Mouse (Mus musculus): ENCODE results near the gene Epas1.

The Epas1 gene

GRCm38 (mm10) chr17:86743351-86743941, 10.1 kb upstream of the Epas1 start:
- Histone ChIP-seq H3K36me3 (ENCODE audit: control insufficient read depth, insufficient read depth, low read length, poor library complexity, severe bottlenecking) (no peaks in the 10 kb centered on the region), H3K27me3 (ENCODE audit: control insufficient read depth, insufficient read depth, low read length, poor library complexity, severe bottlenecking) (no peaks in the 10 kb centered on the region)
- DNase-seq (ENCODE audit: low read depth, low spot score): no peak

DNA sequence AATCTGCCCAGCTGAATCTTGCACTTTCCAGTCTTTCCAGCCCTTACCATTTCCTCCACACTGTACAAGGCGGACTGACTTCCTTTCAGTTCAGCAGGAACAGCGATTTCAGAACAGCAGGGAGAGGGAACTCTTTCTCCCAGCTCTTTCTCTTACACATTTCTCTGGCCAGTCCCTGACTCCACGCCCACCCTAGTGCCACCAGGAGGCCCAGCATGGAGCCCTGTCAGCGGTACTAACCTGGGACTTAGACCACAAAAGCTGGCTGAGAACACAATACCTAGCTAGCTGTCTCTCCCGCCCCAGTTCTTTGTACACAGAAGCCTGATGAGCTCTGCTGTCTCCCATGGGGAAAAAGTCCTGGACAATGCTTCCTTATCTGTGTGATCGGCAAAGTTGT, 8.6 kb upstream of the Epas1 start:
- no peak for DNase-seq (ENCODE audit: low read depth, low spot score)
- no peaks in the 10 kb centered on the region for H3K27me3 ChIP-seq (ENCODE audit: control insufficient read depth, insufficient read depth, low read length, poor library complexity, severe bottlenecking)
- no peaks in the 10 kb centered on the region for H3K36me3 ChIP-seq (ENCODE audit: control insufficient read depth, insufficient read depth, low read length, poor library complexity, severe bottlenecking)

GRCm38 (mm10) chr17:86751373-86751871, 2.1 kb upstream of the Epas1 start:
- no peaks in the 10 kb centered on the region for H3K36me3 ChIP-seq (ENCODE audit: control insufficient read depth, insufficient read depth, low read length, poor library complexity, severe bottlenecking)
- no peaks in the 10 kb centered on the region; the same call in 1 of the 2 replicates for H3K27me3 ChIP-seq (ENCODE audit: control insufficient read depth, insufficient read depth, low read length, poor library complexity, severe bottlenecking)
- DNase-seq (ENCODE audit: low read depth, low spot score): no peak

DNA sequence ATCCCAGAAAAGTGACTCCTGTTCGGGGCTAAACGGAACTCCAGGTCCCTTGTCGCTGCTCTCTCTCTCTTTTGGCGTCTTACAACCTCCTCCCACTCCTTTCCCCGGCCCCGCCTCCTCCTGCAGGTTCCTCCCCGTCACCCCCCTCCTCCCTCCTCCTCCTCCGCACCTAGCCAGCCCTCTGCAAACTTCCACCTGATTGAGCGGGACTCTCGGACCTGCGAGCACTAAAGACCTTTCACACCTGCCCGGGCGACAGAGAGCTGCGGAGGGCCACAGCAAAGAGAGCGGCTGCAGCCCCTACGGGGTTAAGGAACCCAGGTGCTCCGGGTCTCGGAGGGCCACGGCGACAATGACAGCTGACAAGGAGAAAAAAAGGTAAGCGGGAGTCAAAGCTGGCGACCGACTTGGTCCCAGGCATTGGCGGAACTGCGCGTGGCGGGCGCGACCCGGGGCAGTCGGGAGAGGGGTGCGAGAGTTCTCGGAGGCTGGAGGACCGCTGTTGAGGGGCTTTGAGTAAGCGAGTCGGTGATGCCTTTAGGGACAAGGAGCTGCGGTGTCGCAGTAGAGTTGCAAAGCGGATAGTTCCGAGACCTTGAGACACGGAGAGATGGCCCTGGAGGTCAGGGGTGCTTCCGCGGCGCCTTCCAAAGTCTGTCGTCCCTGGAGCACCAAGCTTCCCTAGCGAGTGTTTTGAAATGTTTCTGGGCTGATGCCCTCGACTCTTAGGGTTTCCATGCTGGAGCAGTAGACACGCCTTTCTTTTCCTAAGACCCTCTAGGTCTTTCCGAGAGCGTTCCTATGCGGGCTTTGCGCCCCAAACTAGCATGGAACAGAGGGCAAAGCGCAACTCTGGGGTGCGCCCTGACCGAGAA, 668 bp downstream of the Epas1 start:
- H3K27me3 ChIP-seq (ENCODE audit: control insufficient read depth, insufficient read depth, low read length, poor library complexity, severe bottlenecking): no peaks in the 10 kb centered on the region; the same call in 1 of the 2 replicates
- peak; percentile 67 for DNase-seq (ENCODE audit: low read depth, low spot score)
- H3K36me3 ChIP-seq (ENCODE audit: control insufficient read depth, insufficient read depth, low read length, poor library complexity, severe bottlenecking): no peaks in the 10 kb centered on the region

DNA sequence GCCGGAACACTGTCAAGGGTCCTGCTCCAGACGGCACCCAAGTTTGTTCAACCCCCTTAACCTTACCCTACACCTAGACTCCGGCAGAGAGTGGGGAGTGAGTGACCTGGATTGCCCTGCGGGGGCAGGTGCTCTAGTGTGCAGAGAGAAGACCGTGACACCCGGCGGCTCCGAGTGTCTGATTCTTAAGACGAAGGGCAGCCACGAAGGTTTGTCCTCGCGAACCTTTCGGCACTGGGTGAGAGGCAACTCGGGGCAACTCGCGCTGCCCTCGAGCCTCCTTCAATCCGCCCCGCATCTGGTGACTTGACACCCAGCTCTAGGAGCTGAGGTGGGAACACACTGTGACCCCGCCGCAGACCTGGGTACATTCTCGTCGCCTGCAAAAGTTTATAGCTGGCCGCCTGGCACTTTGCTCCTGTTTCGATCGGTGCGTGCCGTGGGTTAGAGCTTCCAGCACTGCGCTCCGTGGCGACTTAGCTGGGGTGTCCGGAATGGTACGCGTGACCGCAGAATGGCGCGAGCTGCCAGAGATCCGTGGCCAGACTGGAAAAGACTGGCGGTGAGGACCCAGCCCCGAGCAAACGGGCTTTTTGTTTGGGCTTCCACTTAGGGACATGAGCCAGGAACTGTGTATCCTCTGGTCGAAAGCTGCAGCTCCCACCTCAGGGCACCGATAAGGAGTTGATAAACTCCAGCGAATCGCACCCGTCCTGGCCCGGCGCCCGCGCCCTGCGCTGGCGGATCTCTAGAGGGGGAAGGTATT, 1.5 kb downstream of the Epas1 start:
- no peaks in the 10 kb centered on the region for H3K36me3 ChIP-seq (ENCODE audit: control insufficient read depth, insufficient read depth, low read length, poor library complexity, severe bottlenecking)
- DNase-seq (ENCODE audit: low read depth, low spot score): peak; percentile 31
- H3K27me3 ChIP-seq (ENCODE audit: control insufficient read depth, insufficient read depth, low read length, poor library complexity, severe bottlenecking): no peaks in the 10 kb centered on the region; the same call in 1 of the 2 replicates

GRCm38 (mm10) chr17:86755581-86756195, 2.2 kb downstream of the Epas1 start:
- DNase-seq (ENCODE audit: low read depth, low spot score): no peak
- H3K36me3 ChIP-seq (ENCODE audit: control insufficient read depth, insufficient read depth, low read length, poor library complexity, severe bottlenecking): no peaks in the 10 kb centered on the region
- H3K27me3 ChIP-seq (ENCODE audit: control insufficient read depth, insufficient read depth, low read length, poor library complexity, severe bottlenecking): no peaks in the 10 kb centered on the region; the same call in 1 of the 2 replicates

- no peaks in the 10 kb centered on the region; the same call in 1 of the 2 replicates for H3K27me3 ChIP-seq (ENCODE audit: control insufficient read depth, insufficient read depth, low read length, poor library complexity, severe bottlenecking)
- DNase-seq (ENCODE audit: low read depth, low spot score): no peak
- no peaks in the 10 kb centered on the region for H3K36me3 ChIP-seq (ENCODE audit: control insufficient read depth, insufficient read depth, low read length, poor library complexity, severe bottlenecking)
Measured at GRCm38 (mm10) chr17:86757621-86758020, 4.1 kb downstream of the Epas1 start.

DNA sequence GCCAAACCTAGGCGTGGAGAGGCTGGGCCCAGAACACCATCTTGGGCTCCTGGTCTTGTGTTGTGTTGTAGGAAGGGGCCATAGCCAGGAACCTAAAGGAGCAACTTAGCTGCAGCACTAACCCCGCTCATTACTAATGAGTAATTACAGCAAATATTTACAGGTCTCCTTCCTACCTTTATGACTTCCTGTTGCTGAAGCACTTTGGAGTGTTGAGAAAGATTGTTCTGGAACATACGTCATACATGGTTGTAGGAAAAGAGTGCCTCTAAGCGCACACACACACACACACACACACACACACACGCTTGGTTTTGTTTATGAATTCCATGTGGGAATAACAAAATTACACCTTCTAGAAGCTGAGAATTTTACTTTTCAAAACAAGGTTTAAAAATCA, 8.4 kb downstream of the Epas1 start:
- no peak for DNase-seq (ENCODE audit: low read depth, low spot score)
- H3K27me3 ChIP-seq (ENCODE audit: control insufficient read depth, insufficient read depth, low read length, poor library complexity, severe bottlenecking): no peaks in the 10 kb centered on the region; the same call in 1 of the 2 replicates

DNA sequence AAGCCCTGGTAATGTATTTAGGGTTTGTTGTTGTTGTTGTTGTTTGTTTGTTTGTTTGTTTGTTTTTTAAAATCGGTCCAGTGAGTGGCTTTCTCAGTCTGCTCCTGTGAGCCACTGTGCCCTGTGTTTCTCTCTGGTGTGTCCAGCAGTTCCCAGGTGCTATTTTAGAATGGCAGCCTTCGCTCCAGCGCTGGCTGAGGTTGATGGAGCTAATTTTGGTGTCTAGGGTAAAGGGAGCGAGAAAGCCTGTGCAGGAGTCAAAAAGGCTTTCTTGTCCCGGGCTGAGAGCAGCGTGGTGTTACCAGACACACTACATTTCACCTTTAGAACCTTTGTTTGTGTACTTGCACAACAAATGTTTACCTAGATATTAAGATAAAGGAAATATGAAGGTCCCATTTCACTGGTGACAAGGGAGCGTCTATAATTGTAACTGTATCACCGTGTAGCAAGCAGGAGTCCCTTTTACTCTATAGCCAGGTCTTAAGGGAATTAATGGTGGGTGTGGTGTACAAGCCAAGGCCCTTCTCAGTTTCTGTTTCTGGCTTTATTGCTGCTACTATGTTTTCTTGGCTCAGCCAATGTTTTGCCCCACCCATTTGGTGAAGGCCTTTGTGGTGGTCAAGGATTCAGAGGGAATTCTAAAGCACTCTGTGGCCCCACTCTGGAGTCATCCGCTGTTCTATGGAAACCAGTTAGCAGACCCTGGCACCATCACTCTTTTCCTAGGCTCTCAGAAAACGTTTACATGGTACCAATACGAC, 9.2 kb downstream of the Epas1 start:
- DNase-seq (ENCODE audit: low read depth, low spot score): no peak
- Histone ChIP-seq H3K27me3 (ENCODE audit: control insufficient read depth, insufficient read depth, low read length, poor library complexity, severe bottlenecking) (no peaks in the 10 kb centered on the region; the same call in 1 of the 2 replicates), H3K36me3 (ENCODE audit: control insufficient read depth, insufficient read depth, low read length, poor library complexity, severe bottlenecking) (no peaks in the 10 kb centered on the region)

More for the DNA sequence above, 8.4 kb downstream of the Epas1 start:
- H3K36me3 ChIP-seq (ENCODE audit: control insufficient read depth, insufficient read depth, low read length, poor library complexity, severe bottlenecking): no peaks in the 10 kb centered on the region

DNA sequence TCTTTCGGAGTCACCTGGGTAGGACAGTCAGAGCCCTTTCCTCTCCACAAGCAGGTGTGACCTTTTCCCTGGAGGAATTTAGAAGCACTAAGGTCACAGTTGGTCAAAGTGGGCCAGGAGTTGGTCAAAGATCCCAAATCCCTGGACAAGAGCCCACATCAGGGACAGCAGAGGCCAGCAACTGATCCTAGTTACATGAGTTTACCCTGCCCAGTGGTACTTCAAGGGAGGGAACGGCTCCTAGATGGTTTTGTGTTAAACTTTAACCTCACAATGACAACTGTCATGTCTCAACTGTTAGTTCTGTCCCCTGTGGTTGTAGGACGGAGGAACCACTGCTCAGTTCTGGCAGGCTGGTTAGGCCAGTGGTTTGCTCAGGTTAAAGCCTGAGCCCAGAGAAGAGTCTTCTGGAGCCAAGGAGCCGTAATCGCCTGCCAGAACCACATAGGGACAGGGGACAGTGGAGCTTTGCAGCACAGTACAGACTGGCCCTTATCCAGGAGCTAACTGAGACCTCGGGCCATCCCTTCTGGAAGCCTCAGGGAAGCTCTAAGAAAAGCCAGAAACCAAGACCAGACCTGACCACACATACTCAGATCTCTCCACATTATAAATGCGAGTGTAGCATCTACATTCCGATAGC, 12.4 kb downstream of the Epas1 start:
- H3K27me3 ChIP-seq (ENCODE audit: control insufficient read depth, insufficient read depth, low read length, poor library complexity, severe bottlenecking): no peaks in the 10 kb centered on the region
- DNase-seq (ENCODE audit: low read depth, low spot score): no peak
- H3K36me3 ChIP-seq (ENCODE audit: control insufficient read depth, insufficient read depth, low read length, poor library complexity, severe bottlenecking): no peaks in the 10 kb centered on the region

DNA sequence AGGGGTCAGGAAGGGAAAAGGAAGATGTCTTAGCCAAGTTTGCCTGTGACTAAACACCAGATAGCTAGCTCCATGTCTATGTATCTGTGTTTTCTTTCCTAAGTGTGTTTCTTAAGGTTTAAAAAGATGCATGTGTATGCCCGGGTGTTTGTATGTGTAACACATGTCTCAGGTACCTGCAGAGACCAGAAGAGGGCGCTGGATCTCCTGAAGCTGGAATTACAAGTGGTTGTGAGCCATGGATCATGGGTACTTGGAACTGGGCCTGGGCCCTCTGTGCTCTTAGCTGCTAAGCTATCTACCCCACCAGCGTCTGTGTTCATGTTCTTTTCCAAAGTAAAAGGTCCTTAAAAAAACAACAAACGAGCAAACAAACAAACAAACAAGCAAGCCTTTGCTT, 12.9 kb downstream of the Epas1 start:
- Histone ChIP-seq H3K27me3 (ENCODE audit: control insufficient read depth, insufficient read depth, low read length, poor library complexity, severe bottlenecking) (no peaks in the 10 kb centered on the region), H3K36me3 (ENCODE audit: control insufficient read depth, insufficient read depth, low read length, poor library complexity, severe bottlenecking) (no peaks in the 10 kb centered on the region)
- DNase-seq (ENCODE audit: low read depth, low spot score): no peak

- no peaks in the 10 kb centered on the region for H3K27me3 ChIP-seq (ENCODE audit: control insufficient read depth, insufficient read depth, low read length, poor library complexity, severe bottlenecking)
- no peaks in the 10 kb centered on the region for H3K36me3 ChIP-seq (ENCODE audit: control insufficient read depth, insufficient read depth, low read length, poor library complexity, severe bottlenecking)
- no peak for DNase-seq (ENCODE audit: low read depth, low spot score)
Measured at GRCm38 (mm10) chr17:86768596-86768995, 15.1 kb downstream of the Epas1 start.

DNA sequence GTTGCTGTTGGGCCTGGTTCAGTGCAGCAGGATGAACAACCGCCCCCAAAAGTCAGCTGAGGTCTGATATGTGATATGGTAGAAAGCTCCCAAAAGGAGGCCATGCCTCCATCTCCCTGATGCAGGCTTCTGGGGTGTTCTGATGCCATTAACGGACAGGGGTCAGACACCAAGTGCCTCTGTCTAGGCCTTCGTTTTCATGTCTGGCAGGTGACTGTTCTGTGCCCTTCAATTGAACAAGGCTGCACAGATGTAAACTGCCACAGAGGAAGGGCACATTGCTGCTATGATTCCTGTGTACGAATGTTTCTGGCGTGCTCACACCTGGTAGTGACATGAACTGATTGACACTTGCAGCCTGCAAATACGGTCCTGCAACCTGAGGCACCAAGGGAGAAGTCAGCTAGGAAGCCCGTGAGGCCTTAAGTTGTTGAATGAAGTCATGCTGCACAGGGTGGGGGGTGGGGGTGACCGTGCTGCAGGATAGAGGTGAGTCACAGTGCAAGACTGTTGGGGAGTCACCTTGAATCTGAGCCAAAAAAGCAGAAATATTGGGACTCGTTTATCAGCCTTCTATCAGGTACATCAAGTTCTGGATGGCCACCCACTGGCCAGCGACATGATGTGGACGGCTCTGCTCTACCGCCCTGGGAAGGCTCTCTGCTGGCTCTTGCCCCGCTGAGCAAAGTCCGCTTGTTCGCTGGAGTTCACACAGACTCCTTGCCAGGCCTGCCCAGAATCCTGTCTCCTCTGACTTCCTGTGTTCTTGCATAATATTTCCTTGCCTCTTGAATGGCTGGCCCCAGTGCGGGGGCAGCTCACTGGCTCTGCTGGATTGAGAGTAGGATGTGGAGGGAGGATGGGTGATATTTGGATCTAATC, 16.1 kb downstream of the Epas1 start:
- DNase-seq (ENCODE audit: low read depth, low spot score): no peak
- no peaks in the 10 kb centered on the region for H3K36me3 ChIP-seq (ENCODE audit: control insufficient read depth, insufficient read depth, low read length, poor library complexity, severe bottlenecking)
- no peaks in the 10 kb centered on the region for H3K27me3 ChIP-seq (ENCODE audit: control insufficient read depth, insufficient read depth, low read length, poor library complexity, severe bottlenecking)

Data from splenic B cell, adult 2 months (primary cell).